Mouse (Mus musculus): ENCODE measurements around the gene Rps8. TPM values are rescaled to one million over a fixed set of nuclear protein-coding genes. Genes with fewer than 3 reads are reported as not detected.
A peak's percentile ranks its signal among the peaks of the same experiment; 100 is the strongest.

Gene Rps8
- total and polyA plus RNA-seq, 3 experiments = 1,132 to 5,186 (median 1,156) TPM

DNA sequence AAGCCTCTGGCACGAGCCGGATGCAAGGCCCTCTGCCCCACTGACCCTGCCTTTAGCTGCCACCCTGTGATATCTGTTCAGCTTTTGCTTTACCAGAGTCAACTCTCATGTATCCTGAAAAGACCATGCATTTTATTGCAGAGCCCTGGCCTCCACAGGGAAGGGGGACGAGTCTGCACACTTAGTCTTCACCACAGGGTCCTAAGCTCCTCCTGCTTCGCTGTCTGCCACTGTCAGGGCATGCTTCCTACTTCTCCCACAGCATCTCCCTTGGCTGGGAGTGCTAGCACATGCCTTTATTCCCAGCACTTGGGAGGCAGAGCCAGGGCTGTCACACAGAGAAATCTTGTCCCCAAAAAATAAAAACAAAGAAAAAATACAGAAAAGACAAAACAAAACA, 5.1 kb upstream of the Rps8 start:
- Histone ChIP-seq H3K9me3 (replicated peaks; ENCODE audit: insufficient read depth, low read length) (no peaks in the 10 kb centered on the region), H3K27me3 (ENCODE audit: control insufficient read depth in 1 of 2, insufficient read depth in 2 of 2, low read length in 2 of 2) (no peaks in the 10 kb centered on the region), H3K27ac (ENCODE audit: control insufficient read depth, low read depth, low read length) (no peak overlapping the region), H3K4me1 (ENCODE audit: control insufficient read depth in 1 of 2, insufficient read depth in 2 of 2, low read length in 2 of 2) (no peaks in the 10 kb centered on the region), H3K4me3 (ENCODE audit: control insufficient read depth in 1 of 2, insufficient read depth in 1 of 2, low read depth in 2 of 2, low read length in 2 of 2) (no peak overlapping the region), H3K79me2 (ENCODE audit: control insufficient read depth, insufficient read depth, low read length, poor library complexity) (no peaks in the 10 kb centered on the region; the same call in 1 of the 2 replicates), H3K9ac (ENCODE audit: control insufficient read depth, low read depth, low read length, poor library complexity, severe bottlenecking) (no peak overlapping the region), H3K36me3 (ENCODE audit: control insufficient read depth in 1 of 2, insufficient read depth in 2 of 2, low read length in 2 of 2) (peaks cover 0 to 21% of the 10 kb centered on the region in 2 experiments; a peak in 2 of 4 replicates)
- TF ChIP-seq CHD2 (IDR thresholded peaks at IDR 0.05; ENCODE audit: low read length) = no peak
- TF ChIP-seq CHD1 (IDR thresholded peaks at IDR 0.05; ENCODE audit: low read depth, low read length) = no peak
- TF ChIP-seq TCF12 (IDR thresholded peaks at IDR 0.05; ENCODE audit: low read depth, low read length) = no peak
- no peak for TF ChIP-seq NRF1 (IDR thresholded peaks at IDR 0.05; ENCODE audit: insufficient read depth, low read depth, low read length, poor library complexity, severe bottlenecking)
- TF ChIP-seq ZMIZ1 (IDR thresholded peaks at IDR 0.05; ENCODE audit: low read depth, low read length) = no peak
- no peak for TF ChIP-seq MEF2A (IDR thresholded peaks at IDR 0.05; ENCODE audit: extremely low read depth, insufficient replicate concordance, low read depth, low read length, poor library complexity, severe bottlenecking)
- TF ChIP-seq POLR2A (IDR thresholded peaks at IDR 0.05; ENCODE audit: control insufficient read depth in 1 of 2, insufficient read depth in 1 of 2, low read depth in 1 of 2, low read length in 2 of 2, poor library complexity in 1 of 2) = no peak
- no peak for TF ChIP-seq RAD21 (IDR thresholded peaks at IDR 0.05; ENCODE audit: low read depth, low read length)
- TF ChIP-seq E2F4 (IDR thresholded peaks at IDR 0.05; ENCODE audit: borderline replicate concordance, low read depth, low read length) = no peak
- TF ChIP-seq ELF1 (IDR thresholded peaks at IDR 0.05; ENCODE audit: low read depth, low read length) = no peak
- DNase-seq (ENCODE audit: low read depth, low spot score) = no peak

DNA sequence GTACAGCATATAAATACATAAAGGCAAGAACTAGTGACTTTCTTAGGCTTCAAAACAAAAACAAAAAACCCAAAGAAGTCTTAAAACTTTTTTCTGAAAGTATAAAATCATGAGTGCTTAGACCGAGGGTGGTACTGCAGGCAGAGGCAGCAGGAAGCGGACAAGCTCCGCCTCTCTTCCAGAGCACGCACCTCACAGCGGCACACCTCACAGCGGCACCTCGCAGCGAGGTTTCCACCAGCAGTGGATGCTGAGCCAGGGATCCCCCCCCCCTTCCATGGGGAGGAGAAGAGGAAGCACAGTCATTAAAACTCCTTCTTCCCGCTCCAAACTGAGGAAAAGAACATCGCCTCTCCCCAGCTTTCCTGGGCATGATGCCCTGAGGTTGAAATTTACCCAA, 3.6 kb upstream of the Rps8 start:
- no peak for DNase-seq (ENCODE audit: low read depth, low spot score)
- Histone ChIP-seq H3K27ac (ENCODE audit: control insufficient read depth, low read depth, low read length) (no peak overlapping the region), H3K4me1 (ENCODE audit: control insufficient read depth in 1 of 2, insufficient read depth in 2 of 2, low read length in 2 of 2) (no peaks in the 10 kb centered on the region), H3K27me3 (ENCODE audit: control insufficient read depth in 1 of 2, insufficient read depth in 2 of 2, low read length in 2 of 2) (no peaks in the 10 kb centered on the region), H3K79me2 (ENCODE audit: control insufficient read depth, insufficient read depth, low read length, poor library complexity) (peaks cover 12% of the 10 kb centered on the region), H3K36me3 (ENCODE audit: control insufficient read depth in 1 of 2, insufficient read depth in 2 of 2, low read length in 2 of 2) (peaks cover 0 to 16% of the 10 kb centered on the region in 2 experiments; a peak in 2 of 4 replicates), H3K9ac (ENCODE audit: control insufficient read depth, low read depth, low read length, poor library complexity, severe bottlenecking) (no peak overlapping the region), H3K4me3 (ENCODE audit: control insufficient read depth in 1 of 2, insufficient read depth in 1 of 2, low read depth in 2 of 2, low read length in 2 of 2) (no peak overlapping the region), H3K9me3 (replicated peaks; ENCODE audit: insufficient read depth, low read length) (no peaks in the 10 kb centered on the region)
- TF ChIP-seq SMC3 (IDR thresholded peaks at IDR 0.05; ENCODE audit: low read depth, low read length) (no peak), MAX (IDR thresholded peaks at IDR 0.05; ENCODE audit: low read length) (no peak), UBTF (IDR thresholded peaks at IDR 0.05; ENCODE audit: borderline replicate concordance, insufficient read depth, low read depth, low read length) (no peak)

DNA sequence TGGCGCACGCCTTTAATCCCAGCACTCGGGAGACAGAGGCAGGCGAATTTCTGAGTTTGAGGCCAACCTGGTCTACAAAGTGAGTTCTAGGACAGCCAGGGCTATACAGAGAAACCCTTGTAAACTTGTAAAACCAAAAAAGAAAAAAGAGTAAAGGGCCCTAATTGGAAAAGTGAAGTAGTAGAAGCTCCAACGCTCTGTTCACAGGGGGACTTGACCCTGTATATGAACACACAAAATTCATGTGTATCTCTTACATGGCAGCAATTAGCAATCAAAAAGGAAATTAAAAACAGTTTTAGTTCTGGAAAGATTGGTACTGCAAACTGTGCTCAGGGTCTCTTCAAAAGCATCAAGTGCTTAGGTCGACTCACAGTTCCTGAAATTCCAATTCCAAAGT, 329 bp upstream of the Rps8 start:
- Histone ChIP-seq H3K27me3 (ENCODE audit: control insufficient read depth in 1 of 2, insufficient read depth in 2 of 2, low read length in 2 of 2) (no peaks in the 10 kb centered on the region), H3K4me3 (ENCODE audit: control insufficient read depth in 1 of 2, insufficient read depth in 1 of 2, low read depth in 2 of 2, low read length in 2 of 2) (peak overlapping the region; percentile 63 to 97), H3K4me1 (ENCODE audit: control insufficient read depth in 1 of 2, insufficient read depth in 2 of 2, low read length in 2 of 2) (peaks cover 0 to 18% of the 10 kb centered on the region in 2 experiments; a peak in 2 of 4 replicates), H3K9me3 (replicated peaks; ENCODE audit: insufficient read depth, low read length) (no peaks in the 10 kb centered on the region), H3K79me2 (ENCODE audit: control insufficient read depth, insufficient read depth, low read length, poor library complexity) (peaks cover 38% of the 10 kb centered on the region), H3K9ac (ENCODE audit: control insufficient read depth, low read depth, low read length, poor library complexity, severe bottlenecking) (peak overlapping the region; percentile 61), H3K36me3 (ENCODE audit: control insufficient read depth in 1 of 2, insufficient read depth in 2 of 2, low read length in 2 of 2) (peaks cover 16 to 19% of the 10 kb centered on the region in 2 experiments), H3K27ac (ENCODE audit: control insufficient read depth, low read depth, low read length) (peak overlapping the region; percentile 33)
- DNase-seq (ENCODE audit: low read depth, low spot score) = peak; percentile 41
- no peak for TF ChIP-seq ZC3H11A (IDR thresholded peaks at IDR 0.05; ENCODE audit: low read depth, low read length)
- TF ChIP-seq ZNF384 (IDR thresholded peaks at IDR 0.05; ENCODE audit: low read depth, low read length) = peak; percentile 5; the same call in 1 of the 2 replicates

Measured in MEL (cell line).